Mouse (Mus musculus): ENCODE results near the gene Dbp. TPM values are rescaled to one million over a fixed set of nuclear protein-coding genes. Genes with fewer than 3 reads are reported as not detected.

The Dbp gene
- polyA plus RNA-seq, 1 experiment: 0.07 TPM

DNA sequence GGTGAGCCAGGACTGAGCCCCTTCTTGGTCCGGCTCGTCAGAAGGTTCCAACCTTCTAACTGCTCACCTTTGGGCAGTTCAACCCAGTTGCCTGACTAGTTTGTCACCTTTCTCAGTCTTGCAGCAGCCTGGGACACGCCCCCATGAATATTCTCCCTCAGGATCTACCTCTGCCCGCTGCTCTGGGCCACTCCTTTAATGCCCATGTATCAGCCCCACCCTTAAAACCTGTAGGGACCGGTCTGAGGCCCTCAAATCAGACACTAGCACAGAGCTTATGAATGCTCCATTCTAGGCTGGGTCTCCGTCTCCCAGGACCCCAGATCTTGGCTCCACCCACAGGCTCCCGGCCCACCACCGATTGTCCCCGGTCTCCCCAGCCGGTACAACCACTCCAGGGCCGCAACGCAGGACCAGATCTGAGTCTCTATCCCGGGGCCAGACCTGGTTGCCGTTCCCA is 9.8 kb downstream of the Dbp start:
- H3K4me1 ChIP-seq (ENCODE audit: control insufficient read depth): peaks cover 66% of the 10 kb centered on the region
- TF ChIP-seq TAL1 (IDR thresholded peaks at IDR 0.05; ENCODE audit: low read length) (no peak), GATA1 (IDR thresholded peaks at IDR 0.05; ENCODE audit: low read length) (no peak)
- peaks cover 54% of the 10 kb centered on the region for H3K36me3 ChIP-seq (ENCODE audit: control insufficient read depth)
- H3K27me3 ChIP-seq (ENCODE audit: control insufficient read depth): no peaks in the 10 kb centered on the region
- H3K4me3 ChIP-seq (replicated peaks): peak overlapping the region; percentile 83
- no peaks in the 10 kb centered on the region for H3K9me3 ChIP-seq (ENCODE audit: control insufficient read depth, low read length)

DNA sequence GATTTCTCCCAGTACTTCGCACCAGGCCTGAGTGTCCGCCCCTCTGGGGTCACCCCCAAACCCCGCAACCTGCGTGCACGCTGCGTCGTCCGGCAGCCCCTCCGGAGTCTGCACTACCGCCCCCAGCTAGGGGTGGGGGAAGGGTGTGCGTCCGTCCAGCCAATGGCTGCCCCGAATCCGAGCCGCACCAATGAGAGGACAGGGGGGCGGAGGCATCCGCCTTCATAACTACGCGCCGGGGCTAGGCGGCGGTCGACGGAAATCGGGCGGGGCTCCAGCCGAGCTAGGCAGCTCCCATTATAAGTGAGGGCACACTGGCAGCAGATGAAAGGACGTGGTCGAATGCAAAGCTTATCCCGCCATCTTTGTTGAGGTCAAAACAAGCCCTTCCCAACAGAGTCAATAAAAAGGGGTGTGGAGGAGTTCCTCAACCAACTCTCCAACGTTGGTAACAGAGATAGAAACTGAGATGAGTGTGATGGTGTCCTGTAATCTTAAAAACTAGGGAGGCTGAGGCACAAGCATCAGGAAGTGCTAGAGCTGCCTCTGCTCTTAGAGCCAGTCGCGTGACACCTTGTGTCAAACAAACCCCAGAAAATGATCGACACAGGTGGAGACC is 10.3 kb downstream of the Dbp start, which contains the start of gene Rpl18:
Rpl18 (plus strand) TSS at position 368 of the 619 bp plus-strand sequence.
- Histone ChIP-seq H3K9me3 (ENCODE audit: control insufficient read depth, low read length) (no peaks in the 10 kb centered on the region), H3K27me3 (ENCODE audit: control insufficient read depth) (no peaks in the 10 kb centered on the region), H3K4me1 (ENCODE audit: control insufficient read depth) (peaks cover 70% of the 10 kb centered on the region), H3K36me3 (ENCODE audit: control insufficient read depth) (peaks cover 56% of the 10 kb centered on the region), H3K4me3 (replicated peaks) (peak within 1 kb of the TSS; percentile 83)
- TF ChIP-seq GATA1 (IDR thresholded peaks at IDR 0.05; ENCODE audit: low read length) (peak; percentile 46; the same call in 1 of the 2 replicates), TAL1 (IDR thresholded peaks at IDR 0.05; ENCODE audit: low read length) (no peak)

DNA sequence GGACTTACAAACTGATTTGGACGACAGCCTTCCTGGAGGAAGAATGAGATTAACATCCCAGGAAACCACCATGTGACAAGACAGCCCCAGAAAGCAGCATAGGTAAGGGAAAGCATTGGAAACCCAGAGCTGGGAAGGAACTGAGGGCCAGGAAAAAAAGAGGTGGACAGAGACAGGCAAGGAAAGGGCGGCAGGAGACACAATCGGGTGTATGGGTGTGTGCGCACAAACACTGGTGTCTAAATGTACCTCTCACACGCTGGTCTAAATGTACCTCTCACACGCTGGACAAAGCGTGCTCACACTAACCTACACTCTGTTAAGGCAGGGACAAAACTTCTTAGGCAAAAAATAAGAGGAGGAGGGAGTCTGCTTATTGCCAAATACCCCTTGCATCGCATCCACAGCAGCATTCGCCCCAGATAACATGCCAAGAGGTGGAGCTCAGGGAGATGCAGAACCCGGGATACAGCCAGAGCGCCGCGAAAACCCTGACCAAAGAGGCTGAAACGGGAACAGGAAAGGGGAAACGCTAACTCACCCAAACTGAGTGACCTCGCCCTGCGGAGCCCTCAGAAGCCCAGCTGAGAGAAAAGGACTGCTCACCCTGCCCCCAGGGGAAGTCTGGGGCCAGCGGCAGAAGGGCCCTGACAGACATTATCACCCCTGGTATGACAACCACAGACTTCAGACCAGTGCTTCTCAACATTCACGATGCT is 11.0 kb downstream of the Dbp start:
- Histone ChIP-seq H3K9me3 (ENCODE audit: control insufficient read depth, low read length) (no peaks in the 10 kb centered on the region), H3K36me3 (ENCODE audit: control insufficient read depth) (peaks cover 56% of the 10 kb centered on the region), H3K4me3 (replicated peaks) (peak overlapping the region; percentile 83), H3K4me1 (ENCODE audit: control insufficient read depth) (peaks cover 73% of the 10 kb centered on the region), H3K27me3 (ENCODE audit: control insufficient read depth) (no peaks in the 10 kb centered on the region)
- no peak for TF ChIP-seq TAL1 (IDR thresholded peaks at IDR 0.05; ENCODE audit: low read length)
- TF ChIP-seq GATA1 (IDR thresholded peaks at IDR 0.05; ENCODE audit: low read length): no peak

DNA sequence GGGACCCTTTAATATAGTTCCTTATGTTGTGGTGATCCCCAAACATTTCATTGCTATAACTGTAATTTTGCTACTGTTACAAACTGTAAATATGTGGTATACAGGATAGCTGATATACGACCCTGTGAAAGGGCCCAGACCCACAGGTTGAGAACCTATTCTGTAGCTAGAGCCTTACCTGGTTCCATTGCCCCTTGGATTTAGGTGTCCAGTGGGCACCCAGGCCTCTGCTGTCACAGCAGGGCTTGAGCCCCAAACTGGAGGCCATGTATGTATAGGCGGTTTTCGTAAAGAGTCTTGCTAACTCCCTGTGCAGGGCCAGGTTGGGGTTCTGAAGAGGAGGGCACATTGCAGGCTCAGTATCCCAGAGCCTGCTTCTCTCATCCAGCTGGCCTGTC is 11.6 kb downstream of the Dbp start:
- H3K27me3 ChIP-seq (ENCODE audit: control insufficient read depth): no peaks in the 10 kb centered on the region
- peak overlapping the region; percentile 83 for H3K4me3 ChIP-seq (replicated peaks)
- TF ChIP-seq GATA1 (IDR thresholded peaks at IDR 0.05; ENCODE audit: low read length) (no peak), TAL1 (IDR thresholded peaks at IDR 0.05; ENCODE audit: low read length) (no peak)
- no peaks in the 10 kb centered on the region for H3K9me3 ChIP-seq (ENCODE audit: control insufficient read depth, low read length)
- H3K4me1 ChIP-seq (ENCODE audit: control insufficient read depth): peaks cover 75% of the 10 kb centered on the region
- H3K36me3 ChIP-seq (ENCODE audit: control insufficient read depth): peaks cover 56% of the 10 kb centered on the region

DNA sequence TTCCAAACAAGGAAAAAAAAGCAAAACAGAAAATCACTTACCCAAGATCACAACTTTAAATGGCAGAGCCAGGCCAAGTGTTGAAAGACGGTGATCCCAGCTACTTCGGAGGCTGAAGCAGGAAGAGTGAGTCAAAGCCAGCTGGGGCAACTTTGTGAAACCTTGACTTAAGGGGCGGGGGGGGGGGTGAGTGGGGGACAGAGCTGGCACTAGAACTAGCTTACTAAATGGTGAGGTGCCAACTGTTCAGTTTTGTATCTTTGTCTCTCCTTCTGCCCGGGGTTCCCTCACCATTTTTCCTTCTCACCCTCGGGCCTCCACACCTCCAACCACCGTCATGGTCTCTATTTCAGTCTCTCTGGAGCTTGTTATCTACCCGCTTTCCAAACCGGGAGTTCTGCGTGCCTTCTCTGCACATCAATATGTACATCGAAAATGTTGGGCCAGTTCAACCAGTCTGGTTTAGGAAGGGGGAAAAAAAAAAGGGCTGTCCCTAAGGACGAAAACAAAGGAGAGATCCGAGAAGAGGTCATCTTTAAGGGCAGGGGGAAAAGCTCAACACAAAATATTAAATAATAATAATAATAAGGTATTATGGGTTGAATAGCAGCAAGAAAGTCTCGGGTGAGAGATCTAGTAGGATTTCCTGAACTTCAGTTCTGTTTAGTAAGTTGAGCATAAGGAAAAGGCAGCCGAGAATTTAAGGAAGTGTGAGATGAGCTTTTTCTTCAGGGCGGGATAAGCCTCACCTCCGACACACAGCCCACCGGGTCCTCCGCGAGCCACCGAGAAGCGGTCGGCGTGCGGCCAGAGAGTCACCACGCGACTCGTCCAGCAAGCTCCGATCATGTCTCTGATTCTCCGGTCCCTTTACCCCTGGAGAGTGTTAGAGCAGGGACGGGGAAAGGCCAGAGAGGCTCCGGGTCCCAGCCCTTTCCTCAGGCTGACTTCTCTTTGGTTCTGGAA is 12.3 kb downstream of the Dbp start:
- H3K4me1 ChIP-seq (ENCODE audit: control insufficient read depth): peaks cover 74% of the 10 kb centered on the region
- H3K36me3 ChIP-seq (ENCODE audit: control insufficient read depth): peaks cover 56% of the 10 kb centered on the region
- TF ChIP-seq GATA1 (IDR thresholded peaks at IDR 0.05; ENCODE audit: low read length): no peak
- TF ChIP-seq TAL1 (IDR thresholded peaks at IDR 0.05; ENCODE audit: low read length): no peak
- H3K4me3 ChIP-seq (replicated peaks): peak overlapping the region; percentile 83
- no peaks in the 10 kb centered on the region for H3K27me3 ChIP-seq (ENCODE audit: control insufficient read depth)
- H3K9me3 ChIP-seq (ENCODE audit: control insufficient read depth, low read length): no peaks in the 10 kb centered on the region

DNA sequence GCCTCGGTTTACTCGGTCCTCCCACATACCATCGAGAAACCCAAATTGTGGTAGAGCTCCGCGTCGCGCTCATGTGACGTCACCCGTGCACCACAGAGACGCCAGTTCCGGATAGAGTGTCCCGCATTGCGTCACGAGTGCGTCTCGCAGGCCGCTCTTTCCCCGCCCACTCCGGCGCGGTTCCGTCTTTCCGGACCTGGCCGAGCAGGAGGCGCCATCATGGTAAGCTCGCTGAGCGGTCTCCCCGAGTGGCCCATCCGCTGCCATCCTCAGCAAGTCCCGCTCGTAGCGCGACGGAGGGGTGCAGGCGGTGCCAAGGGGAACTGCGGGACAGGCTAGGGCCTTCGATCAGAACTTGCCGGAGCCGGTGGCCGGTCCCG is 13.0 kb downstream of the Dbp start, which contains the start of gene Sphk2:
Sphk2 (minus strand) TSS at position 85 of the 380 bp plus-strand sequence.
- peaks cover 56% of the 10 kb centered on the region for H3K36me3 ChIP-seq (ENCODE audit: control insufficient read depth)
- TF ChIP-seq TAL1 (IDR thresholded peaks at IDR 0.05; ENCODE audit: low read length) (no peak), GATA1 (IDR thresholded peaks at IDR 0.05; ENCODE audit: low read length) (no peak)
- no peaks in the 10 kb centered on the region for H3K27me3 ChIP-seq (ENCODE audit: control insufficient read depth)
- no peaks in the 10 kb centered on the region for H3K9me3 ChIP-seq (ENCODE audit: control insufficient read depth, low read length)
- peaks cover 67% of the 10 kb centered on the region for H3K4me1 ChIP-seq (ENCODE audit: control insufficient read depth)
- H3K4me3 ChIP-seq (replicated peaks): peak within 1 kb of the TSS; percentile 83

DNA sequence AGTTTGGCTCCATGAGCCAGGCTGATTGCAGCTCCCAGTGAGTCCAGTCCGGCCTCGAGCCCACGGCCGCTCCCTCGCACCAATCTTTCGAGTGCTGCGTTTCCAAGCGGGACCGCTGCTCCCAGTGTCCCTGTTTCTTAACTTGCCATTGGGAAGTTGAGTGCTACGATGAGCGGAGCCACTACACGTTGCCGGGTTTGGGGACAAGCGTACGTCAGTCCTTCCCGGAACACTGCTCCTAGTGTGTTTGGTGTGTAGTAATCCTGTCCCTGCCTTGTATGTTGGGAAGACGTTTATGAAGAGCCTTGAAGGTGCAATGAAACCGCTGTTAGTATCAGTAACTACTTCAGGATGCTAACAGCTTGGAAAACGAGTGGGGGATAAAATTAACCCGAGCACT is 13.4 kb downstream of the Dbp start:
- Histone ChIP-seq H3K36me3 (ENCODE audit: control insufficient read depth) (peaks cover 56% of the 10 kb centered on the region), H3K4me3 (replicated peaks) (peak overlapping the region; percentile 83), H3K9me3 (ENCODE audit: control insufficient read depth, low read length) (no peaks in the 10 kb centered on the region), H3K4me1 (ENCODE audit: control insufficient read depth) (peaks cover 63% of the 10 kb centered on the region), H3K27me3 (ENCODE audit: control insufficient read depth) (no peaks in the 10 kb centered on the region)
- no peak for TF ChIP-seq TAL1 (IDR thresholded peaks at IDR 0.05; ENCODE audit: low read length)
- no peak for TF ChIP-seq GATA1 (IDR thresholded peaks at IDR 0.05; ENCODE audit: low read length)

DNA sequence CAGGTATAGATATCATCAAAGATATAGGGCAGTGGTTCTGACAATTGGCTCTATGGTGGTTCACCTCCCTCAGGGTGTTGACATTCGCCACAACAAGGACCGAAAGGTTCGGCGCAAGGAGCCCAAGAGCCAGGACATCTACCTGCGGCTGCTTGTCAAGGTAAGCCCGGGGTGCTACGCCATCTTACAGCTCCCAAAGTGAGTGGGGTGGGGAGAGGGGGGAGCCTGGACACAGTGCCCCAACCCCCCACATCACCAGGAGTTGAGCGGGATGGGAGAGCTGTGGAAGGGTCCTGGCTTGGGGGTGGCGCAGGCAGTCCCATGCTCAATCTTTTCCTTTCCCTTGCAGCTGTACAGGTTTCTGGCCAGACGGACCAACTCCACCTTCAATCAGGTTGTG is 14.3 kb downstream of the Dbp start:
- Histone ChIP-seq H3K27me3 (ENCODE audit: control insufficient read depth) (no peaks in the 10 kb centered on the region), H3K36me3 (ENCODE audit: control insufficient read depth) (peaks cover 56% of the 10 kb centered on the region), H3K9me3 (ENCODE audit: control insufficient read depth, low read length) (no peaks in the 10 kb centered on the region), H3K4me3 (replicated peaks) (peak overlapping the region; percentile 83), H3K4me1 (ENCODE audit: control insufficient read depth) (peaks cover 55% of the 10 kb centered on the region)
- no peak for TF ChIP-seq GATA1 (IDR thresholded peaks at IDR 0.05; ENCODE audit: low read length)
- TF ChIP-seq TAL1 (IDR thresholded peaks at IDR 0.05; ENCODE audit: low read length): no peak
